Mouse (Mus musculus): Measurements from ENCODE around the gene Asap3.
A peak's percentile ranks its signal among the peaks of the same experiment; 100 is the strongest.

DNA sequence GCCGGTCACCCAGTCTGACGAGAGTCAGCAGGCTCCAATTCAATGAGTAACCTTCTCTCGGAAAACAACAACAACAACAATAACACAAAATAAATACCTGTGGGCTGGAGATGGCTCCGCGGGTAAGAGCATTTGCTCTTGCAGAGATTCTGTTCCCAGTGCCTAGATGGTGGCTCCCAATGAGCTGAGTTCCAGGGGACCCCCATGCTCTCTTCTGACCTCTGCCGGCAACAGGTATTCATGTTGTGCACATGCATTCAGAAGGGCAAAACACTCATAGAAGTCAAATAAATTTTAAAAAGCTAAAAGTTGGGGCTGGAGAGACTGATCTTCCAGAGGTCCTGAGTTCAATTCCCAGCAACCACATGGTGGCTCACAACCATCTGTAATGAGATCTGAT is 47.7 kb upstream of the Asap3 start:
- 0 out of 2 replicates have a peak, but pooled peaks have one; percentile 4 for TF ChIP-seq CTCF (IDR thresholded peaks at IDR 0.05; ENCODE audit: low read depth, low read length)
- no peak for TF ChIP-seq POLR2A (IDR thresholded peaks at IDR 0.05; ENCODE audit: extremely low read depth, insufficient read depth, low read length)

Data from liver, adult 2 months (tissue).